ENCODE assay signal across 17 mouse cellular contexts in the genomic region with DNA sequence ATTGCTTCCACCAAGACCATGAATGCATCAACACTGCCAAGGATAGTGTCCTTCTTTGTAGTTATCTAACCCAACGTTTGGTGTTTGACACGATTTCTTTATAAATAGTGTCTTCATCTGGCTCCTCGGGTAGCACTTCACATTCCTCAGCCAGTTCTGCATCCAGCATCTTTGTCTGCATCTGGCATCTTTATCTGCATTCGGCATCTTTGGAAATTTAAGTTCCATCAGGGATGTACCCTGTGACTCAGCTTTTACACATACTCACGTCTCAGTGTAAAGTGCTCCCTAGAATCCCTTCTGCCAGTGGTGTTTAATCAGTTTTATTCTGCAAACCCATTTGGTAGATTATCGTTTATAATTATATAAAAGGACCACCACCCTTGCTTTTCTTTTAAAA.
"Had no signal": no experiment of that assay in that cellular context is flagged by ENCODE, and none has a peak within 500 bp of the region (broad histone marks: within the 10 kb centered on the region; RNA-seq: fewer than 3 reads in every experiment).

No protein-coding gene starts in this region.

- ATAC-seq: forebrain, postnatal 0 days; hindbrain, postnatal 0 days; intestine, embryonic 16.5 days; liver, embryonic 12.5 days had no signal

- DNase-seq: forebrain, postnatal 0 days; gastrocnemius, postnatal 14 days; gastrocnemius, postnatal 36 days; heart, adult 11 months; heart, adult 2 months; heart, postnatal 14 days; heart, postnatal 36 days; kidney, adult 11 months; kidney, adult 2 months; kidney, adult 9 months; kidney, postnatal 14 days; kidney, postnatal 36 days; layer of hippocampus, adult 9-11 months; layer of hippocampus, postnatal 36 days had no signal
